Mouse (Mus musculus) forebrain, embryonic 10.5 days (tissue): Measurements from ENCODE around the gene Birc5. TPM values are rescaled to one million over a fixed set of nuclear protein-coding genes. Genes with fewer than 3 reads are reported as not detected.
A peak's percentile ranks its signal among the peaks of the same experiment; 100 is the strongest.

Experiments
- DNase-seq: peaks from one replicate; pipeline ENCODE4 v3.0.0-alpha.2; 2017; ENCODE audit warnings: low spot score; ENCODE audit errors: extremely low spot score
- H3K27ac ChIP-seq: fragments of 300-500 bp; sonication (generic); 2 replicates; pipeline ENCODE4 v1.5.1; 2016; ENCODE audit warnings: mild to moderate bottlenecking
- H3K27me3 ChIP-seq: fragments of 300-500 bp; sonication (generic); 2 replicates; pipeline ENCODE4 v1.6.1; 2016; ENCODE audit warnings: mild to moderate bottlenecking; ENCODE audit not compliant: poor library complexity, severe bottlenecking
- H3K36me3 ChIP-seq: fragments of 300-500 bp; sonication (generic); replicated peaks from 2 replicates; pipeline ENCODE4 v1.6.1; 2016; ENCODE audit warnings: mild to moderate bottlenecking, moderate library complexity
- H3K4me1 ChIP-seq: fragments of 300-500 bp; sonication (generic); 2 replicates; pipeline ENCODE4 v1.6.1; 2016
- H3K4me3 ChIP-seq: fragments of 300-500 bp; sonication (generic); 2 replicates; pipeline ENCODE4 v1.5.1; 2016; ENCODE audit warnings: mild to moderate bottlenecking, moderate library complexity
- H3K9me3 ChIP-seq: fragments of 300-500 bp; sonication (generic); 2 replicates; pipeline ENCODE4 v1.6.1; 2016; ENCODE audit warnings: mild to moderate bottlenecking, moderate library complexity
- WGBS: fragments of 180-500 bp; shearing (Covaris S2); methylation state at CpG from one replicate; pipeline ENCODE4 v1.1.7; 2016; 5-methylcytosine and 5-hydroxymethylcytosine counted together
- polyA plus RNA-seq: library from polyadenylated mRNA; unstranded; fragments of >200 nt; fragmentation: Nextera tagmentation; extraction: Ambion mirVana; gene quantifications from 2 replicates; pipeline ENCODE4 v1.2.1, GENCODE M21; 2016

Gene Birc5
- polyA plus RNA-seq, 1 experiment from 2014 or later, result 424 TPM

- Histone ChIP-seq H3K27me3 (no peaks in the 10 kb centered on the region), H3K36me3 (peaks cover 100% of the 10 kb centered on the region), H3K4me3 (no peak overlapping the region), H3K9me3 (no peaks in the 10 kb centered on the region), H3K27ac (no peak overlapping the region), H3K4me1 (peaks cover 31% of the 10 kb centered on the region)
- WGBS, result 78% methylated on average over 8 of the region's 8 CpGs
- no peak for DNase-seq
Observed at GRCm38 (mm10) chr11:117819095-117819494, 30.0 kb upstream of the Birc5 start.

- 93% methylated on average over 7 of the region's 7 CpGs for WGBS
- Histone ChIP-seq H3K27me3 (no peaks in the 10 kb centered on the region), H3K4me1 (peaks cover 42% of the 10 kb centered on the region), H3K27ac (no peak overlapping the region), H3K9me3 (no peaks in the 10 kb centered on the region), H3K4me3 (no peak overlapping the region), H3K36me3 (peaks cover 91% of the 10 kb centered on the region)
- DNase-seq, result no peak
Observed at GRCm38 (mm10) chr11:117820173-117820572, 28.9 kb upstream of the Birc5 start.

- H3K9me3 ChIP-seq, result no peaks in the 10 kb centered on the region
- H3K27me3 ChIP-seq, result no peaks in the 10 kb centered on the region
- 92% methylated on average over 9 of the region's 9 CpGs for WGBS
- H3K4me1 ChIP-seq, result peaks cover 59% of the 10 kb centered on the region
- H3K36me3 ChIP-seq, result peaks cover 75% of the 10 kb centered on the region
- no peak for DNase-seq
- H3K4me3 ChIP-seq, result no peak overlapping the region
- H3K27ac ChIP-seq, result no peak overlapping the region
Observed at GRCm38 (mm10) chr11:117821868-117822267, 27.2 kb upstream of the Birc5 start.

GRCm38 (mm10) chr11:117822728-117823241 lies 26.3 kb upstream of the Birc5 start:
- no peak overlapping the region for H3K4me3 ChIP-seq
- peaks cover 65% of the 10 kb centered on the region for H3K36me3 ChIP-seq
- no peaks in the 10 kb centered on the region for H3K27me3 ChIP-seq
- no peak overlapping the region for H3K27ac ChIP-seq
- DNase-seq, result no peak
- no peaks in the 10 kb centered on the region for H3K9me3 ChIP-seq
- H3K4me1 ChIP-seq, result peaks cover 68% of the 10 kb centered on the region
- WGBS, result 96% methylated on average over 7 of the region's 7 CpGs

- 95% methylated on average over 6 of the region's 6 CpGs for WGBS
- H3K27me3 ChIP-seq, result no peaks in the 10 kb centered on the region
- H3K4me1 ChIP-seq, result peaks cover 74% of the 10 kb centered on the region
- H3K36me3 ChIP-seq, result peaks cover 59% of the 10 kb centered on the region
- H3K9me3 ChIP-seq, result no peaks in the 10 kb centered on the region
- H3K27ac ChIP-seq, result no peak overlapping the region
- H3K4me3 ChIP-seq, result no peak overlapping the region
- no peak for DNase-seq
Observed at GRCm38 (mm10) chr11:117823411-117823810, 25.6 kb upstream of the Birc5 start.

- 34% methylated on average over 23 of the region's 23 CpGs for WGBS
- peak overlapping the region; percentile 98 for H3K27ac ChIP-seq
Observed at GRCm38 (mm10) chr11:117824060-117824969, 24.7 kb upstream of the Birc5 start.

GRCm38 (mm10) chr11:117825333-117826101 lies 23.5 kb upstream of the Birc5 start, which contains the start of the genes Afmid and Tk1:
TSS of gene Afmid (plus strand) at chr11:117825924.
TSS of gene Tk1 (minus strand) at chr11:117826092.
- Histone ChIP-seq H3K4me3 (peak within 1 kb of the TSS; percentile 80), H3K36me3 (peaks cover 38% of the 10 kb centered on the region), H3K27me3 (no peaks in the 10 kb centered on the region), H3K27ac (peak within 1 kb of the TSS; percentile 98), H3K9me3 (no peaks in the 10 kb centered on the region), H3K4me1 (peaks cover 71% of the 10 kb centered on the region)
- under 1% methylated on average over 34 of the region's 34 CpGs for WGBS
- peak; percentile 88 for DNase-seq

More at GRCm38 (mm10) chr11:117824060-117824969, 24.7 kb upstream of the Birc5 start:
- peak overlapping the region; percentile 80 for H3K4me3 ChIP-seq
- H3K4me1 ChIP-seq, result peaks cover 73% of the 10 kb centered on the region
- H3K27me3 ChIP-seq, result no peaks in the 10 kb centered on the region
- DNase-seq, result peak; percentile 80
- H3K36me3 ChIP-seq, result peaks cover 50% of the 10 kb centered on the region
- no peaks in the 10 kb centered on the region for H3K9me3 ChIP-seq

- H3K27ac ChIP-seq, result peak overlapping the region; percentile 98
- peak overlapping the region; percentile 80 for H3K4me3 ChIP-seq
- H3K9me3 ChIP-seq, result no peaks in the 10 kb centered on the region
- H3K27me3 ChIP-seq, result no peaks in the 10 kb centered on the region
- 18% methylated on average over 5 of the region's 5 CpGs for WGBS
- peaks cover 32% of the 10 kb centered on the region for H3K36me3 ChIP-seq
- peak; percentile 48 for DNase-seq
- peaks cover 71% of the 10 kb centered on the region for H3K4me1 ChIP-seq
Observed at GRCm38 (mm10) chr11:117826164-117826563, 22.9 kb upstream of the Birc5 start.

GRCm38 (mm10) chr11:117826916-117827315 lies 22.1 kb upstream of the Birc5 start:
- H3K27ac ChIP-seq, result peak overlapping the region; percentile 98

GRCm38 (mm10) chr11:117827386-117827785 lies 21.7 kb upstream of the Birc5 start:
- 0 out of 2 replicates have a peak overlapping the region, but pooled peaks have one; percentile 33 for H3K27ac ChIP-seq
- 81% methylated on average over 3 of the region's 3 CpGs for WGBS
- peaks cover 19% of the 10 kb centered on the region for H3K36me3 ChIP-seq
- H3K27me3 ChIP-seq, result no peaks in the 10 kb centered on the region
- peaks cover 77% of the 10 kb centered on the region for H3K4me1 ChIP-seq
- H3K9me3 ChIP-seq, result no peaks in the 10 kb centered on the region
- DNase-seq, result no peak
- no peak overlapping the region for H3K4me3 ChIP-seq

More at GRCm38 (mm10) chr11:117826916-117827315, 22.1 kb upstream of the Birc5 start:
- Histone ChIP-seq H3K4me3 (peak overlapping the region; percentile 80), H3K9me3 (no peaks in the 10 kb centered on the region), H3K36me3 (peaks cover 24% of the 10 kb centered on the region), H3K4me1 (peaks cover 74% of the 10 kb centered on the region), H3K27me3 (no peaks in the 10 kb centered on the region)
- no peak for DNase-seq
- 76% methylated on average over 8 of the region's 8 CpGs for WGBS

GRCm38 (mm10) chr11:117828149-117828887 lies 20.7 kb upstream of the Birc5 start:
- DNase-seq, result no peak
- no peaks in the 10 kb centered on the region for H3K9me3 ChIP-seq
- peaks cover 74% of the 10 kb centered on the region for H3K4me1 ChIP-seq
- H3K4me3 ChIP-seq, result no peak overlapping the region
- H3K27me3 ChIP-seq, result no peaks in the 10 kb centered on the region
- 91% methylated on average over 18 of the region's 18 CpGs for WGBS
- H3K27ac ChIP-seq, result 0 out of 2 replicates have a peak overlapping the region, but pooled peaks have one; percentile 33
- peaks cover 10% of the 10 kb centered on the region for H3K36me3 ChIP-seq
